Mouse (Mus musculus) B cell, adult 67 days (primary cell): ENCODE results near the gene Gm49391. TPM values are rescaled to one million over a fixed set of nuclear protein-coding genes. Genes with fewer than 3 reads are reported as not detected.

Source experiments
- total RNA-seq, 2 experiments: library from RNA; stranded (reverse); gene quantifications; 4 replicates each; pipeline ENCODE4 v1.2.4; 2023

Gene Gm49391
- total RNA-seq: not detected

DNA sequence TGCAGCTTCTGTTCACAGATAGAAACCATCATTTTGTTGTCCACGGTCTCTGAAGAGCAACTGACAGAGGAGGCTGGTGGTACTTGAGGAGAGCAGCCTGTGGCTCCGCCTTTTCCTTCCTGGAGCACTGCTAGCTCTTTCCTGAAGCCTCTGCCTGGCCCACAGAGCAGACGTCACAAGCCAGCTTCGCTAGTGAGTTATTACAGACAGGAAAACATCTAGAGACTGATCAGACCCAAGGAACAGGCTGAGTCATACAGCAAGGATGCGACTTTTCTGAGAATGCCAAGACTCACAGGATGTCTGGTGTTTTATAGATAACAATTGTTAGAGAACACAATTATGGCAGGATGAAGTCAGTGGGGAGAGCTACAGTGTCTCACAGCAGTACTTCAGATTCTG lies at the start of gene Gm49391, which contains the start of gene Ctla2a:
Gene Gm49391 (minus strand): TSS at position 72 of the 402 bp plus-strand sequence.
Gene Ctla2a (minus strand): TSS at position 126 of the 402 bp plus-strand sequence.

GRCm38 (mm10) chr13:60941884-60942283 lies 5.5 kb upstream of the Gm49391 start, which contains the start of gene Tpbpa:
TSS of gene Tpbpa (minus strand) at chr13:60941984.

GRCm38 (mm10) chr13:60935490-60935889 lies 881 bp downstream of the Gm49391 start, which contains the start of gene Gm49393:
TSS of gene Gm49393 (minus strand) at chr13:60935590.

GRCm38 (mm10) chr13:60904780-60905179 lies 31.6 kb downstream of the Gm49391 start, which contains the start of gene Tpbpb:
TSS of gene Tpbpb (minus strand) at chr13:60904880.

GRCm38 (mm10) chr13:60897328-60897727 lies 39.0 kb downstream of the Gm49391 start, which contains the start of gene Ctla2b:
TSS of gene Ctla2b (minus strand) at chr13:60897447.

GRCm38 (mm10) chr13:60896794-60897193 lies 39.6 kb downstream of the Gm49391 start, which contains the start of gene Gm49392:
TSS of gene Gm49392 (minus strand) at chr13:60896894.

GRCm38 (mm10) chr13:60864281-60864680 lies 72.1 kb downstream of the Gm49391 start, which contains the start of gene 4930486L24Rik:
TSS of gene 4930486L24Rik (minus strand) at chr13:60864475.

Other genes with a start within 250 kb of the Gm49391 start
- gene BC051665, start 150.2 kb downstream of the Gm49391 start, total RNA-seq: not detected
- gene Ctsll3, start 133.7 kb downstream of the Gm49391 start, total RNA-seq: not detected
- gene 4930486L24Rik, start 72.1 kb downstream of the Gm49391 start, total RNA-seq: not detected
- gene Gm49392, start 39.7 kb downstream of the Gm49391 start, total RNA-seq: not detected
- 1 to 10 TPM in 1 of 2 experiments, under 1 TPM in 1; 0.93 to 1.0 TPM for gene Ctla2b, start 39.1 kb downstream of the Gm49391 start, total RNA-seq
- gene Tpbpb, start 31.7 kb downstream of the Gm49391 start, total RNA-seq: not detected
- gene Gm49393, start 981 bp downstream of the Gm49391 start, total RNA-seq: not detected
- 1 to 10 TPM in 1 of 2 experiments, not detected in 1; 1.9 TPM for gene Ctla2a, start 54 bp upstream of the Gm49391 start, total RNA-seq
- gene Tpbpa, start 5.4 kb upstream of the Gm49391 start, total RNA-seq: not detected
- gene Ctsj, start 69.4 kb upstream of the Gm49391 start, total RNA-seq: not detected
- gene Ctsq, start 104.1 kb upstream of the Gm49391 start, total RNA-seq: not detected
- gene Ctsr, start 227.7 kb upstream of the Gm49391 start, total RNA-seq: not detected